Mouse (Mus musculus): ENCODE measurements at regions not wholly inside any gene's neighbourhood (a gene's known extent, or its start where the extent isn't known, plus 50 kb on each side); places are given as distances from the start of the nearest gene placed in this dataset.

DNA sequence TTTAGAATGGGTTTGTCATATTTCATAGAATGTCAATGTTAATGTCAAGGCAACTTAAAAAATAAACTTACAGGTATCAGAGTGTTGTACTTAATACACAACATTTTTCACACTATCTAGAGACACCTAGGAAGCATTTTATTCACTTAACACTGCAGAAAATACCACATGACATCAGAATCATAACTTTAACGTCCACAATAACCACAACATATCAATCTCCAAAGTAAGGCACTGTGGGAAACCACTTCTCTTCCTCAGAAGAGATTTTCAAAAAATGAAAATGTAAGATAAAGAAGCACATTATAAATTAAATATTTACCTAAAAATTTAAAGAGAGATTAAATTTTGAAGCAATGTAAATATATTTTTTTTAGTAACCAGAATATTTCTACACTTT, 599.3 kb downstream of the Dach1 start:
- Histone ChIP-seq H3K9me3 (ENCODE audit: low read length) (no peaks in the 10 kb centered on the region), H3K4me3 (replicated peaks; ENCODE audit: low read length) (no peak overlapping the region)
- TF ChIP-seq NANOG (IDR thresholded peaks at IDR 0.05; ENCODE audit: borderline replicate concordance, low read length) (no peak), POU5F1 (IDR thresholded peaks at IDR 0.05; ENCODE audit: borderline replicate concordance, low read length) (no peak), CTCF (conservative IDR thresholded peaks at IDR 0.05; ENCODE audit: low read length) (no peak)

DNA sequence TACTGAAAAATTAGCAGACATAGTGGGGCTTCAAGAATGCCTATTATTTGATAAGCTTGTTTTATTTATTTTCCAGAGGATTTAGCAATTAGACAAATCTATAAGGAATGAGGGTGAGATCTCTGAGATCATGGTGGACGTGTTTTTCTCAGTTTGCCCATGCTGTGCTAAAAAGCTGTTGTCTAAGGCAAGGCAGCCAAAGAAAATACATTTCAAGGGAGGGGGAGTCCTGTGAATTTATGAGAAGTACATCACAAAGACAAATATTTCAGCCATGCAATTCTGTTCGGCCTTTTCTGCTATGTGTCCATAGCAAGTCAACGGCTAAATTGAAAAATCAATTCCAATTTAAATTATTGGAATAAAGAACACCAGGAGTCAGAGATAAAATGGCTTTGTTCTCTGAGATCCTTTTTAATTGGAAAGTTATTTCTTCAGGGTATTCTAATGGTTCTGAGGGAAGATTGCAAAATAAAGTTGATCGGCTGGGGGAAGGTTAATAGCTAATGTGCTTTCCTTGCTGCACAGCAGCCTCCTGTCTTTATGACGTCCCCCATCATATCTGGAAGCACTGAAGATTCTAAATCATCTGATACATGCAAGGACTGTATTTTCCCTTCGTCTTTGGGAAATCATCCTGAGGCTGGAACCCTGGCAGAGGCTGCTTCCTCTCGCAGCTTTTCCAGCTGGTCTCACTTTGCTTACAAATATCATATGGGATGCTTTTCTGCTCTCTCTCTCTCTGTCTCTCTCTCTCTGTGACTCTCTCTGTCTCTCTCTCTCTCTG, 609.3 kb downstream of the Dach1 start:
- Histone ChIP-seq H3K36me3 (ENCODE audit: insufficient read depth, low read length) (no peaks in the 10 kb centered on the region), H3K4me3 (replicated peaks; ENCODE audit: low read length) (no peak overlapping the region), H3K4me1 (replicated peaks; ENCODE audit: low read depth, low read length) (no peaks in the 10 kb centered on the region), H3K27me3 (ENCODE audit: insufficient read depth, low read length) (no peaks in the 10 kb centered on the region), H3K9me3 (ENCODE audit: low read length) (no peaks in the 10 kb centered on the region)
- TF ChIP-seq NANOG (IDR thresholded peaks at IDR 0.05; ENCODE audit: borderline replicate concordance, low read length): no peak
- no peak for TF ChIP-seq CTCF (conservative IDR thresholded peaks at IDR 0.05; ENCODE audit: low read length)
- no peak for TF ChIP-seq POU5F1 (IDR thresholded peaks at IDR 0.05; ENCODE audit: borderline replicate concordance, low read length)

More for the DNA sequence above, 599.3 kb downstream of the Dach1 start:
- H3K4me1 ChIP-seq (replicated peaks; ENCODE audit: low read depth, low read length): no peaks in the 10 kb centered on the region
- H3K36me3 ChIP-seq (ENCODE audit: insufficient read depth, low read length): no peaks in the 10 kb centered on the region
- no peaks in the 10 kb centered on the region for H3K27me3 ChIP-seq (ENCODE audit: insufficient read depth, low read length)

DNA sequence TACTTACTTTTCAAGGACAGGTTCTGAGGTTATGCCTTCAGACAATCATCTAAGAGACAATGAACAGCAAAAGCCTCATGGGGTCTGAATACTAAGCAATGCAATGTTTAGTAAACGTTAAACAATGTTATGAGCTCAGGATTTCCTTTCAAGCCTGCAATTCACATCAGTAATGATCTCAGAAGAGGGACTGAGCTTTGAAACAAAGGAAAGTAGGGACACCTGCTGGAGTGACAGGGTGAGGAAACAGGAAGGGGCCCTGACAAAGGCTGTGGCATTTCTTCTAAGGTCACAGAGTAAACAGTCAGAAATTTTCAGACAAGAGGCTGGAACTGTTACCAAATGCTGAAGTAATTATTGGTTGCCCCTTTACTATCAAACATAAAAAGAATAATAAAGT, 610.0 kb downstream of the Dach1 start:
- Histone ChIP-seq H3K4me3 (replicated peaks; ENCODE audit: low read length) (no peak overlapping the region), H3K27me3 (ENCODE audit: insufficient read depth, low read length) (no peaks in the 10 kb centered on the region), H3K9me3 (ENCODE audit: low read length) (no peaks in the 10 kb centered on the region), H3K4me1 (replicated peaks; ENCODE audit: low read depth, low read length) (no peaks in the 10 kb centered on the region), H3K36me3 (ENCODE audit: insufficient read depth, low read length) (no peaks in the 10 kb centered on the region)
- TF ChIP-seq CTCF (conservative IDR thresholded peaks at IDR 0.05; ENCODE audit: low read length) (no peak), NANOG (IDR thresholded peaks at IDR 0.05; ENCODE audit: borderline replicate concordance, low read length) (peak; percentile 22; the same call in 1 of the 2 replicates)

DNA sequence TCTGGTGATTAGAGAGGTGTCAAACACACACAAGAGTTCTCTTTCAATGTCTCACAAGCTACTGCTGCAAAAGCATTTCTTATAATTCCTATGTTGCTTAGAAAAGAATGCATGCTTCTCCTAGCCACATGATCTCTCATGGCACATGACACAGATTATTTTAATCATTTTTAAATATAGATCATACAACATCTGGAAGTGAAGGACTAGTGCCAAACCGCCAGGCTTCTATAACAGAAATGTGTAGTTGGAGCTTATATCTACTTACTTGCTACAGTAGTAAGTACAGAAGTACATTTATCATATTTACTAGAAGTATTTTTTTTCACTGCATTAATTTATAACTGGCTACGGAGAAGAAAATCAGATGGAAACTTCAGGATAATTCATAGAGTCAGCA, 611.3 kb downstream of the Dach1 start:
- Histone ChIP-seq H3K9me3 (ENCODE audit: low read length) (no peaks in the 10 kb centered on the region), H3K36me3 (ENCODE audit: insufficient read depth, low read length) (no peaks in the 10 kb centered on the region), H3K27me3 (ENCODE audit: insufficient read depth, low read length) (no peaks in the 10 kb centered on the region), H3K4me1 (replicated peaks; ENCODE audit: low read depth, low read length) (no peaks in the 10 kb centered on the region), H3K4me3 (replicated peaks; ENCODE audit: low read length) (no peak overlapping the region)
- TF ChIP-seq NANOG (IDR thresholded peaks at IDR 0.05; ENCODE audit: borderline replicate concordance, low read length) (no peak), CTCF (conservative IDR thresholded peaks at IDR 0.05; ENCODE audit: low read length) (no peak), POU5F1 (IDR thresholded peaks at IDR 0.05; ENCODE audit: borderline replicate concordance, low read length) (no peak)

DNA sequence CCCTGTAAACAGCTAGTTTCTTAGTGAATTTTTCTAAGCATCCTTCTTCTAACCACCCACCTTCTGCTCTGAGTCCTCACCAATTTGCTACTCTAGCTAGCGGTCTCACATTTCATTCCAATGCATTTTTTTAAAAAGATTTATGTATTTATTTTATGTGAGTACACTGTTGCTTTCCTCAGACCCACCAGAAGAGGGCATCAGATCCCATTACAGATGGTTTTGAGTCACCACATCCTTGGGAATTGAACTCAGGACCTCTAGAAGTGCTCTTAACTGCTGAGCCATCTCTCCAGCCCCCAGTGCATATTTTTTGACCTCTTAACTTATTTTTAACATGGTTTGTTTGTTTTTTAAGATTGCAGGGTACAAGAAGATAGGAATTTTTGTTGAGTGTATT, 611.7 kb downstream of the Dach1 start:
- no peaks in the 10 kb centered on the region for H3K9me3 ChIP-seq (ENCODE audit: low read length)
- TF ChIP-seq NANOG (IDR thresholded peaks at IDR 0.05; ENCODE audit: borderline replicate concordance, low read length) (no peak), CTCF (conservative IDR thresholded peaks at IDR 0.05; ENCODE audit: low read length) (peak; percentile 22; the same call in 1 of the 2 replicates)
- no peaks in the 10 kb centered on the region for H3K4me1 ChIP-seq (replicated peaks; ENCODE audit: low read depth, low read length)
- H3K4me3 ChIP-seq (replicated peaks; ENCODE audit: low read length): no peak overlapping the region
- H3K36me3 ChIP-seq (ENCODE audit: insufficient read depth, low read length): no peaks in the 10 kb centered on the region
- H3K27me3 ChIP-seq (ENCODE audit: insufficient read depth, low read length): no peaks in the 10 kb centered on the region

DNA sequence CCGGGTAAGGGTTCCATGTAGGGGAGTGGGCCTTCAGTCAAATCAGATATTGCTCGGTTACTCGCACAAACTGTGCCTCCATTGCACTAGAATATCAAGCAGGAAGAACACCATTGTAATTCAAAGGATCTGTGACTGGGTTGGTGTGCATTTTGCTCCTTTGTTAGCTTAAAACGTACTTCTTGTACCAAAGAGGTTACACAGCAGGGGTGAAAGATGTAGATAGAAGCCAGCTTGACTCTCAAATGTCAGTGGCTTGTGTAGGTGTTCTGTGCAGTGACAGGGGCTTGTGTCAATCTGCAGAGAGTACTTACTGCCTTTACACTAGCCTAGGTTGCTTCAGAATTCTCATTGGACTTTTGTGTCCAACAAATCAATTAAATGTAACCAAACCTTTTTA, 623.3 kb downstream of the Dach1 start:
- Histone ChIP-seq H3K9me3 (ENCODE audit: low read length) (no peaks in the 10 kb centered on the region), H3K4me1 (replicated peaks; ENCODE audit: low read depth, low read length) (peaks cover 27% of the 10 kb centered on the region), H3K27me3 (ENCODE audit: insufficient read depth, low read length) (no peaks in the 10 kb centered on the region), H3K36me3 (ENCODE audit: insufficient read depth, low read length) (no peaks in the 10 kb centered on the region), H3K4me3 (replicated peaks; ENCODE audit: low read length) (no peak overlapping the region)
- no peak for TF ChIP-seq CTCF (conservative IDR thresholded peaks at IDR 0.05; ENCODE audit: low read length)
- peak; percentile 23; the same call in 1 of the 2 replicates for TF ChIP-seq NANOG (IDR thresholded peaks at IDR 0.05; ENCODE audit: borderline replicate concordance, low read length)

DNA sequence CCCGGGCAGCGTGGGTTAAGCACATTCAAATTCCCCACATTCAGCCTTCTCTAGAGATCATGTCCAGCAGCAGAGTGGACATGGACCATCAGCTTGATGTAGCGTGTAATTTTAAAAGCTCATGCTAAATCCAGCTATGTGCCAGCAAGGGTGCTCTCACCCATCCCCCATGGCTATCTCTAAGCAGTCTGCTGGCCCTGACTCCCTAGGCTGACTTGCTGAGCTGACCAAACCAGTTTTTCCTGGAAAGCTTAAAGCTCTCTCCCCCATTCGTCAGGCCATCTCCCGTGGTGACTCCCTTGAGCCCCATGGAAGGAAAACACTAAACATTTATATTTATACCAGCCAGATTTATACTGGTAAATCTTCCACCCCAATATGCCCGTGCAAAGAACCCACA, 625.3 kb downstream of the Dach1 start:
- no peak for TF ChIP-seq CTCF (conservative IDR thresholded peaks at IDR 0.05; ENCODE audit: low read length)
- TF ChIP-seq POU5F1 (IDR thresholded peaks at IDR 0.05; ENCODE audit: borderline replicate concordance, low read length): no peak
- TF ChIP-seq NANOG (IDR thresholded peaks at IDR 0.05; ENCODE audit: borderline replicate concordance, low read length): no peak
- H3K4me3 ChIP-seq (replicated peaks; ENCODE audit: low read length): no peak overlapping the region

DNA sequence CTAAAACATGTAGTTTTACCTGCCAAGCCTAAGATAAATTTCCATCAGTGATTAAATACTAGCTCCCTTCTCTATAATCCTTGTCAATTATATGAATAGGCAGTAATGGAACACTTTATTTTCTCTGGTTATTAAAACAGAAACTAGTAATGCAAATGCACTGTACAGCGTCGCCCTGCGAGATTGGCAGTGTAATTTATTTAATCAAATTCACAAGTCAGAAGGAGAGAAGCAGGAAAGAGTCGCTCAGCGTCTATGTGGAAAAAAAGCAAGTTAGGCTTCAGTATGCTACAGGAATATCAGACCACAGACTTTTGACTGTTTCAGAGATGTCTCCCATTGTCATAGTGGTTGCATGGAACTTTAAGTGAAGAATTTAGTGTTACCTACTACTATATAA, 632.6 kb downstream of the Dach1 start:
- Histone ChIP-seq H3K4me1 (replicated peaks; ENCODE audit: low read depth, low read length) (no peaks in the 10 kb centered on the region), H3K27me3 (ENCODE audit: insufficient read depth, low read length) (no peaks in the 10 kb centered on the region), H3K36me3 (ENCODE audit: insufficient read depth, low read length) (no peaks in the 10 kb centered on the region), H3K9me3 (ENCODE audit: low read length) (0 out of 2 replicates have a peak, but pooled peaks cover 2% of the 10 kb centered on the region), H3K4me3 (replicated peaks; ENCODE audit: low read length) (no peak overlapping the region)
- TF ChIP-seq POU5F1 (IDR thresholded peaks at IDR 0.05; ENCODE audit: borderline replicate concordance, low read length) (no peak), NANOG (IDR thresholded peaks at IDR 0.05; ENCODE audit: borderline replicate concordance, low read length) (no peak), CTCF (conservative IDR thresholded peaks at IDR 0.05; ENCODE audit: low read length) (no peak)

More for the DNA sequence above, 625.3 kb downstream of the Dach1 start:
- Histone ChIP-seq H3K9me3 (ENCODE audit: low read length) (no peaks in the 10 kb centered on the region), H3K4me1 (replicated peaks; ENCODE audit: low read depth, low read length) (peaks cover 27% of the 10 kb centered on the region), H3K27me3 (ENCODE audit: insufficient read depth, low read length) (no peaks in the 10 kb centered on the region), H3K36me3 (ENCODE audit: insufficient read depth, low read length) (no peaks in the 10 kb centered on the region)

DNA sequence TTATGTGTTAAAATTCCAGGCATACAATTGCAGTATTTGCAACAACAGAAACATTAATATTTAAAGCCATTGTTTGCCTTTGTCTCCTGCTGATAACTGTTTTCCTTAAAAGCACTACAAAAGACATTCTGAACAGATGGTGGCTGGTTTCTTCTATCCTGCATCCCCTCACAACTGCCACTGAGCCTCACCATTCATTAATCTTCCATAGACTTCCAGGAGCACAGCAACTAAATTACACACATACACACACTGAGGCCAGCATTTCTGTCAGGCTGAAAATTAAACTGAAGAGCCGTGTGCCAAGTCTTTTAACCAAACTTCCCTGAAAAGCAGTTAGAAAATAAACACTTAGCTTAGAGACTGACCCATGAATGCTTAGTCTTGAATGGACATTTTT, 658.2 kb downstream of the Dach1 start:
- TF ChIP-seq POU5F1 (IDR thresholded peaks at IDR 0.05; ENCODE audit: borderline replicate concordance, low read length): no peak
- no peak for TF ChIP-seq CTCF (conservative IDR thresholded peaks at IDR 0.05; ENCODE audit: low read length)
- TF ChIP-seq NANOG (IDR thresholded peaks at IDR 0.05; ENCODE audit: borderline replicate concordance, low read length): no peak
- Histone ChIP-seq H3K4me1 (replicated peaks; ENCODE audit: low read depth, low read length) (no peaks in the 10 kb centered on the region), H3K36me3 (ENCODE audit: insufficient read depth, low read length) (no peaks in the 10 kb centered on the region), H3K4me3 (replicated peaks; ENCODE audit: low read length) (no peak overlapping the region), H3K9me3 (ENCODE audit: low read length) (no peaks in the 10 kb centered on the region), H3K27me3 (ENCODE audit: insufficient read depth, low read length) (no peaks in the 10 kb centered on the region)
